Mouse (Mus musculus): ENCODE measurements at regions not wholly inside any gene's neighbourhood (a gene's known extent, or its start where the extent isn't known, plus 50 kb on each side); places are given as distances from the start of the nearest gene placed in this dataset.

DNA sequence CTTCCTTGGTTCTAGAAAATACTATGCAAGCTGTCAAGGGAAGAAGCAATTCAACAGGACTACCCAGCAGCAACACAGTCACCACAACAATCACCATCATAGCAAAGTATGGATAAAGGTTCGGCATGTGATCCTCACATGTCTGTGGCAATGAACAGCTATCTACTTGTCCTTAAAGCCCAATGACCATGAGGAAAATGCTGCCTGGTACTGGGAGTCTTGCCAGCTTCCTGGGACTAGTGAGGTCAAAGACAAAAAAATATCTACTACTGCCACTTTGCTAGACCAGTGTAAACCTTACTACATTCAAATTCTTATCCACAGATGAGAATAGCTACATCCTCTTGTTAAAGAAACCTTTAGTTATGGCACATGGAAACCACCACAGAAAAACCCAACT, 346.3 kb downstream of the Wdr20rt start:
- no peak overlapping the region for H3K4me2 ChIP-seq (ENCODE audit: low read depth, low read length)
- ATAC-seq (replicated peaks; ENCODE audit: extremely low read depth, insufficient read depth, low FRiP score): no peak
- H3K9ac ChIP-seq (ENCODE audit: low read length): no peak overlapping the region
- H3K9me3 ChIP-seq (replicated peaks; ENCODE audit: control insufficient read depth, low read length): no peaks in the 10 kb centered on the region
- no peaks in the 10 kb centered on the region for H3K4me1 ChIP-seq (ENCODE audit: control insufficient read depth, insufficient read depth, low read length)
- H3K27me3 ChIP-seq (ENCODE audit: control insufficient read depth, insufficient read depth, low read length): no peaks in the 10 kb centered on the region
- H3K4me3 ChIP-seq (ENCODE audit: low read length): no peak overlapping the region
- H3K27ac ChIP-seq (ENCODE audit: low read length): no peak overlapping the region
- no peaks in the 10 kb centered on the region for H3K36me3 ChIP-seq (ENCODE audit: control insufficient read depth, insufficient read depth)
- WGBS: 64% methylated on average over 1 of the region's 1 CpGs

DNA sequence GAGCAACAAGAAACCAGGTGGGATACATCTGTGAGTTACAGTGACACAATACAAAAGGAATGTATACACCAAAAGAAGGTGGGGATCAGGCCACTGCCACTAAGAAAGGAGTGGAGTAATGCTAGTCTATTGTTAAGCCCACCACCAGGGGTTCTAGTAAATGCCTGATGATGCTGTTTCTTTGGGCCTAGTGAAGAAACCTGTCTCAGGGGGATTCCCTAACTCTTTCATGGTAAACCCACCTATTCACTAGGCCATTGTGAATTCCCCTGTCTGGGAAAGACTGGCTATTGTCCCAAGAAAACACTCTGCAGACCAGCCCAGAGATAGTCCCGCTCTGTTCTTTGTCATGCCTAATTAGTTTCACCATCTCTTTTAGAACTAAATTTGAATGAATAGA, 368.2 kb downstream of the Wdr20rt start:
- H3K9me3 ChIP-seq (replicated peaks; ENCODE audit: control insufficient read depth, low read length): no peaks in the 10 kb centered on the region
- H3K27ac ChIP-seq (ENCODE audit: low read length): no peak overlapping the region
- H3K27me3 ChIP-seq (ENCODE audit: control insufficient read depth, insufficient read depth, low read length): no peaks in the 10 kb centered on the region
- no peaks in the 10 kb centered on the region for H3K36me3 ChIP-seq (ENCODE audit: control insufficient read depth, insufficient read depth)
- ATAC-seq (replicated peaks; ENCODE audit: extremely low read depth, insufficient read depth, low FRiP score): no peak
- H3K4me1 ChIP-seq (ENCODE audit: control insufficient read depth, insufficient read depth, low read length): no peaks in the 10 kb centered on the region
- H3K4me2 ChIP-seq (ENCODE audit: low read depth, low read length): no peak overlapping the region
- H3K4me3 ChIP-seq (ENCODE audit: low read length): no peak overlapping the region
- H3K9ac ChIP-seq (ENCODE audit: low read length): no peak overlapping the region
- WGBS: 69% methylated on average over 1 of the region's 1 CpGs

DNA sequence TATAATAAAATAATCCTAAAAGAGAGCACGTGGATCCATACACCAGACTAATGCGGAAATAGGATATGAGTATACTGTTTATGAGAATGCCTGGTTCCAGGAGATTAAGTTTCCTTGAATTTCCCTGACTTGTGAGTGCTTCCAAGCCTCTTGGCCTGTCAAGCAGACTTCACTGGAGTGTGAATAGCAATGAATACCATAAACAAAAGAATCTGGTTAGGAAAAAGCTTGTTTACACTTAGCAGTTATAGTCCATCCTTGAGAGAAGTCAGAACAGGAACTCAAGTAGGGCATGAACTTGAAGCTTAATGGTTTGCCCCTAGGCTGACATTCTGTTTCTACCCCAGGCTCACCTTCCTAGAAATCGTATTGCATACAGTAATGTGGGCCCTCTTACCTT, 368.8 kb downstream of the Wdr20rt start:
- H3K27me3 ChIP-seq (ENCODE audit: control insufficient read depth, insufficient read depth, low read length): no peaks in the 10 kb centered on the region
- no peak overlapping the region for H3K9ac ChIP-seq (ENCODE audit: low read length)
- H3K4me3 ChIP-seq (ENCODE audit: low read length): no peak overlapping the region
- WGBS: 76% methylated on average over 3 of the region's 3 CpGs
- ATAC-seq (replicated peaks; ENCODE audit: extremely low read depth, insufficient read depth, low FRiP score): no peak
- H3K4me1 ChIP-seq (ENCODE audit: control insufficient read depth, insufficient read depth, low read length): no peaks in the 10 kb centered on the region
- no peaks in the 10 kb centered on the region for H3K9me3 ChIP-seq (replicated peaks; ENCODE audit: control insufficient read depth, low read length)
- H3K27ac ChIP-seq (ENCODE audit: low read length): no peak overlapping the region
- H3K4me2 ChIP-seq (ENCODE audit: low read depth, low read length): no peak overlapping the region
- H3K36me3 ChIP-seq (ENCODE audit: control insufficient read depth, insufficient read depth): no peaks in the 10 kb centered on the region

DNA sequence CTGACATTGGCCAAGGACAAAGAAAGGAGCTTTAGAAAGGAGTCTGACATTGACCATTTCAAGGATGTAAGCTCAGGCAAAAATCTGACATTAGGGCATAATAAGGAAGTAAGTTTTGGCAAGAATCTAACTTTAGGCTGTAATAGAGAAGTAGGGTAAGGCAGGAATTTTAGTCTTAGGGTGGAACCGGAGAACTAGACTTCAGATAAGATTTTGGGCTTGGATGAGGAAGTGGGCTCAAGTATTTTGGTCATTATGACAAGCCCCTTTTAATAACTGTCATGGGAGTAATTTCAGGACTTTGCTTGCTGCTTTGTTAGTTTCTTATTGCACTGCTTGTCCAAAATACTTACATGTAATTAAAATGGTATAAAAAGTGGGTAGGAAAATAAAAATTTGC, 418.9 kb downstream of the Wdr20rt start:
- no peak overlapping the region for H3K9ac ChIP-seq (ENCODE audit: low read length)
- no peaks in the 10 kb centered on the region for H3K9me3 ChIP-seq (replicated peaks; ENCODE audit: control insufficient read depth, low read length)
- no peaks in the 10 kb centered on the region for H3K36me3 ChIP-seq (ENCODE audit: control insufficient read depth, insufficient read depth)
- 63% methylated on average over 1 of the region's 1 CpGs for WGBS
- H3K4me2 ChIP-seq (ENCODE audit: low read depth, low read length): no peak overlapping the region
- no peak overlapping the region for H3K4me3 ChIP-seq (ENCODE audit: low read length)
- no peaks in the 10 kb centered on the region for H3K27me3 ChIP-seq (ENCODE audit: control insufficient read depth, insufficient read depth, low read length)
- H3K4me1 ChIP-seq (ENCODE audit: control insufficient read depth, insufficient read depth, low read length): no peaks in the 10 kb centered on the region
- ATAC-seq (replicated peaks; ENCODE audit: extremely low read depth, insufficient read depth, low FRiP score): no peak
- no peak overlapping the region for H3K27ac ChIP-seq (ENCODE audit: low read length)

DNA sequence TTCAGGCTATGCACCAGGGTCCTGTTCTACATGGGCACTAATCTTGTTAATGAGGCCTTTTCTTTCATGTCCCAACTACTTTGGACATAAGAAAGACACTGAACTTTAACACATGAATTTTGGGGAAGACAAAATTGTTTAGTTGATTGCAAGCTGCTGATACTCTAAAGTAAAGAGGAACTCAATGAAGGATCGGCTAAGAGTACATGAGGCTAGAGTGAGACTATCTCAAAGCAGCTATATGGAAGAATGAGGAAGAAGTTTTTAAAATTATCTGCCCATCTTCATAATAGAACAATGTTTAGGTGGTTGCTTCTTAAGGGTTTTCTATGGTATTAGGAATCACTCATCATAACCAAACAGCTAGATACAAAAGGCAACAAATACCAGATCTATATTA, 431.5 kb downstream of the Wdr20rt start:
- Histone ChIP-seq H3K27me3 (ENCODE audit: control insufficient read depth, insufficient read depth, low read length) (no peaks in the 10 kb centered on the region), H3K36me3 (ENCODE audit: control insufficient read depth, insufficient read depth) (no peaks in the 10 kb centered on the region), H3K27ac (ENCODE audit: low read length) (no peak overlapping the region), H3K9ac (ENCODE audit: low read length) (no peak overlapping the region), H3K4me1 (ENCODE audit: control insufficient read depth, insufficient read depth, low read length) (no peaks in the 10 kb centered on the region), H3K4me2 (ENCODE audit: low read depth, low read length) (no peak overlapping the region), H3K9me3 (replicated peaks; ENCODE audit: control insufficient read depth, low read length) (no peaks in the 10 kb centered on the region), H3K4me3 (ENCODE audit: low read length) (no peak overlapping the region)
- no peak for ATAC-seq (replicated peaks; ENCODE audit: extremely low read depth, insufficient read depth, low FRiP score)
- 77% methylated on average over 1 of the region's 1 CpGs for WGBS

DNA sequence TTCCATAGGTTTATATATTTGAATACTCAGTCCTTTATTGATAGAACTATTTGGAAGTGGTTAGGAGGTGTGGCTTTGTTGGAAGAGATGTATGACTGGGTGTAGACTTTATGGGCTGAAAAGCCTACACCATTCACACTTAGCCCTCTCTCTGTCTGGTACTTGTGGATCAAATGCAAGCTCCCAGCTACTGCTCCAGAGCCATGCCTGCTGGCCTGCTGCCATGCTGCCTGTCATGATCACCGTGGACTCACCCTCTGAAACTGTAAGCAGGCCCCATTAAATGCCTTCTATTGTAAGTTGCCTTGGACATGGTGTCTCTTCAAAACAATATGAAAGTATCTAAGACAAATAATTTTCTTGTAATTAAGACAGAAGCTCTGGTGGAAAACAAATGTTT, 446.4 kb downstream of the Wdr20rt start:
- no peak overlapping the region for H3K4me3 ChIP-seq (ENCODE audit: low read length)
- H3K4me1 ChIP-seq (ENCODE audit: control insufficient read depth, insufficient read depth, low read length): no peaks in the 10 kb centered on the region
- no peaks in the 10 kb centered on the region for H3K9me3 ChIP-seq (replicated peaks; ENCODE audit: control insufficient read depth, low read length)
- no peak overlapping the region for H3K27ac ChIP-seq (ENCODE audit: low read length)
- no peak overlapping the region for H3K4me2 ChIP-seq (ENCODE audit: low read depth, low read length)
- ATAC-seq (replicated peaks; ENCODE audit: extremely low read depth, insufficient read depth, low FRiP score): no peak
- no peak overlapping the region for H3K9ac ChIP-seq (ENCODE audit: low read length)
- no peaks in the 10 kb centered on the region for H3K27me3 ChIP-seq (ENCODE audit: control insufficient read depth, insufficient read depth, low read length)
- H3K36me3 ChIP-seq (ENCODE audit: control insufficient read depth, insufficient read depth): no peaks in the 10 kb centered on the region
- WGBS: 30% methylated on average over 1 of the region's 1 CpGs

DNA sequence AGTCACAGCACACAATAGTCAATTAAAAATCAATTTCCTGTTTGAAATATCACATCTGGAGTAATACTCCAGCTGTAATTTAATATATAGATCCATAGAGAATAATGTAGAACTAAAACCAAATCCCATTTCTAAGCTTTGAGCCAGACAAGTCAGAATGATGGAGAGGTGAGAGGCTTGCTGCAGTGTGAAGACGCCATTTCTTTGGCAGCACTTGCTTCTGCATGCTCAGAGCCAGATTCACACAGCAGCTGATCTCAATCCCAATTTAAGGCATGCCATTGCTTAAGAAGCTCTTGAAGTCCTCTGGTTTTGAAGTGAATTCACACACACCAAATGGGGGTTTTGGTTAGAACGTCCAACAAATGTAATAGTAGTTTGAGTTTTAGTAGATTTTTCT, 447.9 kb downstream of the Wdr20rt start:
- H3K27ac ChIP-seq (ENCODE audit: low read length): no peak overlapping the region
- H3K4me2 ChIP-seq (ENCODE audit: low read depth, low read length): no peak overlapping the region
- H3K36me3 ChIP-seq (ENCODE audit: control insufficient read depth, insufficient read depth): no peaks in the 10 kb centered on the region
- no peak for ATAC-seq (replicated peaks; ENCODE audit: extremely low read depth, insufficient read depth, low FRiP score)
- H3K9me3 ChIP-seq (replicated peaks; ENCODE audit: control insufficient read depth, low read length): no peaks in the 10 kb centered on the region
- no peaks in the 10 kb centered on the region for H3K4me1 ChIP-seq (ENCODE audit: control insufficient read depth, insufficient read depth, low read length)
- no peak overlapping the region for H3K9ac ChIP-seq (ENCODE audit: low read length)
- H3K27me3 ChIP-seq (ENCODE audit: control insufficient read depth, insufficient read depth, low read length): no peaks in the 10 kb centered on the region
- 81% methylated on average over 2 of the region's 2 CpGs for WGBS
- H3K4me3 ChIP-seq (ENCODE audit: low read length): no peak overlapping the region

DNA sequence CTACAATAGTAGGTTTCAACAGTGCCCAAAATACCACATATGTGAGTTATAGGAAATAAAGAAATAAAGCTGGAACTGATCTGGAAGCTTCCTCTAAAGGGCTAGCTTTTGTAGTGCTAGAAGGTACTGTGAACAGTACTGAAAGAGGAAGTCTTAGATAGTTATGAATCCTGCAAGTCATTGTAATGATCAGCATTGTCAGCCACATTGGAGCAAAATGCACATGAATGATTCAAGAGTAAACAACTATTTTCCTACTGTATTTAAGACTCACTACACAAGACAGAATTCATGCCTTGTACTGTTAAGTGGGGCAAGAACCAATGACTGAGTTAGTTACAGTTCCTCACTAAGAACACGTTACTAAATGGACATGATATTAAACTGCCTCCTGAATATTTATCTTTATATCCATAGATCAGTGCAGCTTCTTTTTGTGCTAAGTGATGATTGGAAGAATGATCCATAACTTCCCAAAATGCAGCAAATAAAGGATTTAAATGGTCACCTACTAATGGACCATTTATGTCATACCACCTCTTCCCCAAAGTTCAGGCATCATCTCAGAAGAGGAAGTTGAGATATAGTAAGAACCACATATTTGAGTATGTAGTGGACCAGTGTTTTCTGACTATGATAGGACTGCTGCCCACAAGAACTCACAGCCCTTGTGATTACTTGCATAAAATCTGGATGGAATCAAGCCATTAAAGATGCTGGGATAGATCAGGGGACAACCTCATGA, 449.8 kb downstream of the Wdr20rt start:
- no peak overlapping the region for H3K4me2 ChIP-seq (ENCODE audit: low read depth, low read length)
- no peak for ATAC-seq (replicated peaks; ENCODE audit: extremely low read depth, insufficient read depth, low FRiP score)
- H3K9me3 ChIP-seq (replicated peaks; ENCODE audit: control insufficient read depth, low read length): no peaks in the 10 kb centered on the region
- H3K27ac ChIP-seq (ENCODE audit: low read length): no peak overlapping the region
- H3K27me3 ChIP-seq (ENCODE audit: control insufficient read depth, insufficient read depth, low read length): no peaks in the 10 kb centered on the region
- H3K9ac ChIP-seq (ENCODE audit: low read length): no peak overlapping the region
- no peak overlapping the region for H3K4me3 ChIP-seq (ENCODE audit: low read length)
- no peaks in the 10 kb centered on the region for H3K36me3 ChIP-seq (ENCODE audit: control insufficient read depth, insufficient read depth)
- no peaks in the 10 kb centered on the region for H3K4me1 ChIP-seq (ENCODE audit: control insufficient read depth, insufficient read depth, low read length)
- 73% methylated on average over 1 of the region's 1 CpGs for WGBS

DNA sequence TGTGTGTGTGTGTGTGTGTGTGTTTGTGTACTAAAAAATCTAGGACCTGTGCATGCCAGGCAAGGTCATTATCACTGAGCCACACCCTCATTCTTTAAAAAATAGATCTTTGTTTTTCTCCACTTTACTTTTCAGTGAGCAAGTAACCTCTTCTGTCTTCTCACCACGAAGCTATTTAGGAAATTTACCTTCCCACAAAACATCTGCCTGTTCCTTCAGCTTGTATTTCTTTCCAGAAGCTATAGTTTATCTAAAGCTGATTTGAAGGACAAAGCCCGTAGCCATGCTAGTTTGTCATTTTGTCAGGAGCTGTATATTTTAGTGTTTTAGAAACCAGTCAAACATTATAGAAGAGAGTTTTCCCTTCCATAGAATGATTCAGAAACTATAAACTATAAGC, 455.0 kb downstream of the Wdr20rt start:
- H3K4me2 ChIP-seq (ENCODE audit: low read depth, low read length): no peak overlapping the region
- no peaks in the 10 kb centered on the region for H3K36me3 ChIP-seq (ENCODE audit: control insufficient read depth, insufficient read depth)
- H3K4me3 ChIP-seq (ENCODE audit: low read length): no peak overlapping the region
- ATAC-seq (replicated peaks; ENCODE audit: extremely low read depth, insufficient read depth, low FRiP score): no peak
- H3K27ac ChIP-seq (ENCODE audit: low read length): no peak overlapping the region
- 53% methylated on average over 2 of the region's 2 CpGs for WGBS
- H3K9ac ChIP-seq (ENCODE audit: low read length): no peak overlapping the region
- no peaks in the 10 kb centered on the region for H3K4me1 ChIP-seq (ENCODE audit: control insufficient read depth, insufficient read depth, low read length)
- no peaks in the 10 kb centered on the region for H3K27me3 ChIP-seq (ENCODE audit: control insufficient read depth, insufficient read depth, low read length)
- H3K9me3 ChIP-seq (replicated peaks; ENCODE audit: control insufficient read depth, low read length): no peaks in the 10 kb centered on the region
